Comparison of ENCODE assay signal across 15 mouse cellular contexts in the genomic region with DNA sequence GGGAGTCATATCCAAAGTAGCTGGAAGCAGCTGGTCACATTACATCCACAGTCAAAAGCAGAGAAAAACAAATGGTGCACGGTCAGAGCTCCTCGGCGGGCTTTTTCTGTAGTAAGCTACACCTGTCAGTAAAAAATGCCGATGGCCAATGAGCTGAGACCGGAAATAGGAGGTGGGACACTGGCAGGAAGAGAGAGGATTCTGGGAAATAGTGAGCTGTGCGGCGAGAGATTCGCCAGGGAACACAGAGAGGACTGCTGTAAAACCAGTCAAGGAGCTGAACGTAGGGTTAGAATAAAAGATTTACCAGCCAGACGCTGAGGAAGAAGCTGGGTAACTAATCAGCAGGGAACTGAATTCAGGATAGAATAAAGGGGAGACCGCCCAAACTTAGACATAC.
"Had no signal": no experiment of that assay in that cellular context is flagged by ENCODE, and none has a peak within 500 bp of the region (broad histone marks: within the 10 kb centered on the region; RNA-seq: fewer than 3 reads in every experiment).

No protein-coding gene starts in this region.

- H3K36me3 ChIP-seq: lung, embryonic 15.5 days; midbrain, embryonic 13.5 days; midbrain, embryonic 15.5 days; neural tube, embryonic 12.5 days; stomach, embryonic 15.5 days had no signal

- H3K4me3 ChIP-seq: lung, embryonic 15.5 days; megakaryocyte, embryonic 14.5 days; midbrain, embryonic 13.5 days; midbrain, embryonic 15.5 days; neural tube, embryonic 12.5 days; stomach, embryonic 15.5 days had no signal

- H3K4me1 ChIP-seq: midbrain, embryonic 13.5 days; neural tube, embryonic 12.5 days had no signal

- DNase-seq: liver, postnatal 0 days; lung, adult 2 months; lung, postnatal 14 days; lung, postnatal 36 days; right cerebral cortex, postnatal 14 days; thymus, adult 2 months; thymus, postnatal 36 days had no signal

- H3K27ac ChIP-seq: lung, embryonic 15.5 days; macrophage; midbrain, embryonic 13.5 days; midbrain, embryonic 15.5 days; neural tube, embryonic 12.5 days; stomach, embryonic 15.5 days; stomach, postnatal 0 days had no signal

- H3K27me3 ChIP-seq: lung, embryonic 15.5 days; midbrain, embryonic 13.5 days; midbrain, embryonic 15.5 days; neural tube, embryonic 12.5 days; stomach, embryonic 15.5 days had no signal
